Mouse (Mus musculus): ENCODE measurements around the gene Cyb5d1. TPM values are rescaled to one million over a fixed set of nuclear protein-coding genes. Genes with fewer than 3 reads are reported as not detected.

The Cyb5d1 gene
- polyA plus RNA-seq, 1 experiment, result 26.6 TPM

DNA sequence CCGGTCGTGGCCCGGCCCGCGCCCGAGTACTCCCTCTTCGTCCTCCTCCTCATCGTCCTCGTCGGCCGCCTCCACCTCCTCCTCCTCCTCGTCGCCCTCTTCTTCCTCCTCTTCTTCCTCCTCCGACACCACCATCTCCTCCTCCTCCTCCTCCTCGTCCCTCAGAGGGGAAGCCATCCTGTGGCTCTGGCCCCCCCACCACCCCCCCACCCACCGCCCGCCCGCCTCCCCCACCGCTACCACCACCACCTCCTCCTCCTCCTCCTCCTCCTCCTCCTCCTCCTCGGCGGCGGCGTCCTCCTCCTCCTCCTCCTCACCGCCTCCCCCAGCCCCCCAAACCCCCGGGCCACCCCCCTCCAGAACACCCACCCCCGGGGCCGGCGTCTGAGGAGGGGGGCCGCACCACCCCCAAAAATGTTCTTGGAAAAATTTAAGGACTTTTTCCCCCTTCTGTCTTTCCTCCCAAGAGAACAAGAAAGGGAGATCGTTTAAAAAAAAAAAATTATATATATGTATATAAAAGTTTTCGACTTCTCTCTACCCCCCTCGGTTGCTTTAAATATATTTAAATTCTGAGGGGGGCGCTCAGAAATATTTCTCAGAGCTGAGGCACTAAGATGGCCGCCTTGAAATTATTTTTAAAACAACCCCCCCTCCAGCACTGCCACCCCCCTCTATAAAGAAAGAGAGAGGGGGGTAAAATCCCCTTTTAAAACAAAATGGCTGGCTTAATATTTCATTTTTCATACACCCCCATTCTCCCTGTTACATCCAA, 26.0 kb downstream of the Cyb5d1 start, which contains the start of gene Chd3:
Gene Chd3, minus strand, starts transcription at position 192 of the 775 bp plus-strand sequence.
- H3K27me3 ChIP-seq (replicated peaks; ENCODE audit: control insufficient read depth, insufficient read depth, low read length), result no peaks in the 10 kb centered on the region
- H3K4me3 ChIP-seq (ENCODE audit: insufficient read depth, low read depth, low read length), result peak within 1 kb of the TSS; percentile 66
- peak within 1 kb of the TSS; percentile 94 for H3K27ac ChIP-seq (ENCODE audit: insufficient read depth, low read depth, low read length)
- no peak for DNase-seq
- TF ChIP-seq CTCF (conservative IDR thresholded peaks at IDR 0.05; ENCODE audit: insufficient read depth, insufficient read length, low read depth, low read length), result no peak
- TF ChIP-seq POLR2A (IDR thresholded peaks at IDR 0.05; ENCODE audit: low read depth, low read length), result no peak
- H3K36me3 ChIP-seq (ENCODE audit: control insufficient read depth, insufficient read depth, low read length), result no peaks in the 10 kb centered on the region
- WGBS, result 2% methylated on average over 18 of the region's 34 CpGs
- H3K4me1 ChIP-seq (ENCODE audit: control insufficient read depth, insufficient read depth, low read length), result peaks cover 20% of the 10 kb centered on the region

DNA sequence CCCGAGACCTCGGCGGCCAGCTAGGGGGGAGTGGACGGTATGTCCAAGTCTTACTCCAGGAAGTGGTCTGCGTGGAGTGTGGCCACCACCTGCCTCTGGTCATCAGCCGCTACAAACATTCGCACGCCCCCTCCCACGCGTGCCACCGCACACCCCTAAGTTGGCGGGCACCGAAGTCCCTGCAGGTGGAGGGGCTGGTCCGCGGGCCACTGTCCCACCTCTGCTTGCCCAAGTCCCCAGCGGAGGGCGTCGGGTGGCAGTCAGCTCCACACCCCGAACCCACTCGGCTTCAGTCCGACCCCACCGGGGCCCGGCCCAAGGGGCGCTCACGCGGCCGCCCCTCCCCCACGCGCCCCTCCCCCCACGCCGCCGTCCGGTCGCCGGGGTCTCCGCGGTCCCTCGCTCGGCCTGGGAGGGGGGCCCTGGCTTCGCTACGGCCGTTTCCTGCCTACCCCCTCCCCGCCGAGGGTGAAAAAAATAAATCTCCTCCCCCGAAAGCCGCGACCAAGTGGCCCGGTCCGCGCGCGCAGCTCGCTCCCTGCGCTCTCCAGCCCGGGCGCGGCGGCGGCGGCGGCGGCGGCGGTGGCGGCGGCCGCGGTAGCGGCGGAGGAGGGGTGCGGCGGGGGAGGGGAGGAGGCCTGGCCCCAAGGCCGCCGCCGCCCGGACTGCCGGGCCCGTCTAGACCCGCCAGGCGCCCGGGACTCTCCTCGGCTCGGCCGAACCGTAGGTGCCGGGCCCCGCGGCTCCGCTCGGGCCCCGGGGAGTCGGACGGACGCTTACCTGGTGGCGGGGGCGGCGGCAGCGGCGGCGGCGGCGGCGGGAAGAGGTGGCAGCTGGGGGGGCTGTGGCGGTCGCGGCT, 26.8 kb downstream of the Cyb5d1 start:
- H3K27ac ChIP-seq (ENCODE audit: insufficient read depth, low read depth, low read length), result peak overlapping the region; percentile 94
- 1% methylated on average over 84 of the region's 106 CpGs for WGBS
- TF ChIP-seq POLR2A (IDR thresholded peaks at IDR 0.05; ENCODE audit: low read depth, low read length), result no peak
- TF ChIP-seq CTCF (conservative IDR thresholded peaks at IDR 0.05; ENCODE audit: insufficient read depth, insufficient read length, low read depth, low read length), result no peak

DNA sequence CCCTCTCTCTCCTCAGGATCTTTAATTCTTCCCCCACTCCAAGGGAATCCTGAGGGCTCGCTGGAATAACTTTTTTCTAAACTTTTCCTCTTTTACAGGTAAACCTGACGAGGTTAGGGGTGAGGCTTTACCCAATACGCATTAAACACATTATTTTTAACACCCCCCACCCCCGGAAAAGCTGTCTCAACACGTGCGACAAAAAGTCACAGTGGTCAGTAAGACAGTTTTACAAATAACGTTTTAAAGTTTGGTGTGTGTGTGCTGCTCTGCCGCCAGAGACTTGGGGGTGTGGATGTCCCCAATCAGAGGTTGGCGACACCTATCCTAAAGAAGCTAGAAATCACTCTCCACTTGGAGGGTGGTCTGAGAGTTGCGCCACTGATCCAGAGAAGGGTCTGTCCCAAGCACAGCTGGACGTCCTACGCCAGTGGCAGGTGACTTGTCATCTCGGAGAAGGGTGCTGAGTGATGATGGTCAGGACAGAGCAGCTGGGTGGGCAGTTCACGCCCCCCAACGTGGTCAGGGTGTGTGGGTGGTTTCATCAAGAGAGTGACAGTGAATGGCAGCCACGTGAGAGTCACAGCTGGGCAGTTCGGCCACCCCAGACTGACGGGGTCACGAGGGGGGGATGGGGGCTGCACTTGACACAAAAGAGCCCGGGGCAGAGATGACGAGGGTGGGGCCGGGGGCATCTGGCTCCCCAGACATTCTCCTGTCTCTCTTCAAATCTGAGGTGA, 27.6 kb downstream of the Cyb5d1 start:
- peak overlapping the region; percentile 81 for H3K27ac ChIP-seq (ENCODE audit: insufficient read depth, low read depth, low read length)
- peak; percentile 61 for DNase-seq
- peaks cover 28% of the 10 kb centered on the region for H3K4me1 ChIP-seq (ENCODE audit: control insufficient read depth, insufficient read depth, low read length)
- 2% methylated on average over 22 of the region's 22 CpGs for WGBS
- H3K27me3 ChIP-seq (replicated peaks; ENCODE audit: control insufficient read depth, insufficient read depth, low read length), result no peaks in the 10 kb centered on the region
- no peaks in the 10 kb centered on the region for H3K36me3 ChIP-seq (ENCODE audit: control insufficient read depth, insufficient read depth, low read length)
- H3K4me3 ChIP-seq (ENCODE audit: insufficient read depth, low read depth, low read length), result peak overlapping the region; percentile 66
- no peak for TF ChIP-seq CTCF (conservative IDR thresholded peaks at IDR 0.05; ENCODE audit: insufficient read depth, insufficient read length, low read depth, low read length)

More for the DNA sequence above, 26.8 kb downstream of the Cyb5d1 start:
- Histone ChIP-seq H3K36me3 (ENCODE audit: control insufficient read depth, insufficient read depth, low read length) (no peaks in the 10 kb centered on the region), H3K27me3 (replicated peaks; ENCODE audit: control insufficient read depth, insufficient read depth, low read length) (no peaks in the 10 kb centered on the region), H3K4me3 (ENCODE audit: insufficient read depth, low read depth, low read length) (peak overlapping the region; percentile 66), H3K4me1 (ENCODE audit: control insufficient read depth, insufficient read depth, low read length) (peaks cover 25% of the 10 kb centered on the region)
- peak; percentile 55 for DNase-seq

DNA sequence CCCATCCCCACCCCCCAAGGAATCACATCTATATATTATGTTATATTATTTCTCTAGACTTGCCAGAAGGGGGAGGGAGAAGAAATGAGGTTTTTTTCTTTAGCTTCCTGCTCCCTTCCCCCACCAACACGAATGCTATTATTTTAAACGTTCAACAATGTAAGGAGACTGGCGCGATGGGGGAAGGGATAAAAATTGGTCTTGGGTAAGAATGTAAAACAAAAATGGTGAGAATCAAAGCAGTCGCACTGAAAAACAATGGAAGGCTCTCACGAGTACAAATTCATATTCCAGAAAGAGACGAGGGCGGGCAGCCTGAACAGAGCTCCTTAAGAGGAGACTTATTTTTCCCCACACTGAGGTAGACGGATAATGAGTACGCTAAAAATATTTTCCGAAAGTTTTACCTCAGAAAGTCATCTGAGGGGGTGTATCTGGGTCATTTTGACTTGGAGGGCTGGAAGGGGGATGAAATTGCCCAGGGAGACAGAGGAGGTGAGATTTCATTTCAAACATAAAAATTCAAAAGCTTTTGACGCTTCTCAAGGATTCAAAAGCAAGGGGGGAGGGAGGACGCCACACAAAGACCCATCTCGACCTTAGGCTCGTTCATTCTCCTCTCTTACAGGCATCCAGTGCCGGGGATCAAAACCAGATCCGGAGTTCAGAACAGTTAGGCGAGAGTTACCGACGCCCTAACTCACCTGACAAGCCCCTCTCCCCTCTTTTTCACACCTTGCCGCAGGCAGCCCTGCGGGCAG, 28.4 kb downstream of the Cyb5d1 start:
- DNase-seq, result peak; percentile 42
- WGBS, result 1% methylated on average over 22 of the region's 22 CpGs
- Histone ChIP-seq H3K27ac (ENCODE audit: insufficient read depth, low read depth, low read length) (peak overlapping the region; percentile 81), H3K27me3 (replicated peaks; ENCODE audit: control insufficient read depth, insufficient read depth, low read length) (no peaks in the 10 kb centered on the region), H3K4me1 (ENCODE audit: control insufficient read depth, insufficient read depth, low read length) (peaks cover 28% of the 10 kb centered on the region), H3K36me3 (ENCODE audit: control insufficient read depth, insufficient read depth, low read length) (no peaks in the 10 kb centered on the region), H3K4me3 (ENCODE audit: insufficient read depth, low read depth, low read length) (peak overlapping the region; percentile 66)
- TF ChIP-seq CTCF (conservative IDR thresholded peaks at IDR 0.05; ENCODE audit: insufficient read depth, insufficient read length, low read depth, low read length) (no peak), POLR2A (IDR thresholded peaks at IDR 0.05; ENCODE audit: low read depth, low read length) (no peak)

DNA sequence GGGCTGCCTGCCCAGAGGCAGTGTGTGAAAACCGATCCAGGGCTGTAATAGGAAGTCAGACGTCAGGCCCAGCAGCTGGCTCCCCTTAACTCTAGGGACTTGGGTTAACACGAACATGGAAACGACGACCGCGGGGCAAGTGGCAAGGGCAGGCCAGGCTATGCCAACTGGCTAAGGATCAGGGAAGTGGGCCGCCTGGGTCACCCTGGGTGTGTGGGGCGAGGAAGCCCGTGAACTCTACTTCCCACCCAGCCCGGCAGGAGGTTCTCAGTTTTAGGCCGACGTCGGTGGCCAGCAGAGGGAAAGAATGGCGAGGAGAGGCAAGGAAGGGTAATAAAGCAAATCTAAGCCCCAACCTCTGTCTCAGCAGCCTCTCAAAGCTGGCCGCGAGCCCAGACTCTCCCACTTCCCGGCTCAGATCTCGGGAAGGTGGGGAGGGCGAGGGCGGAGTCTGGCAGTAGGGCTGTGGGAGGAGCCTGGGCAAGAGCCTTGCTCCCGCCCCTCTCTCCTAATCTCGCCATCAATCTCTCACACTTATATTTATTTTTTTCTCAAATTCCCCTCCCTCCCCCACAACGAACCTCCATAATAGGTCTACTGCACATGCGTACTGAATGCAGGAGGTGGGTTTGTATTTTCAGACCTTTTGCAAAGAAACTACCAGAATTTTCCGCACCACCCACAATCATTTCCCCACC, 29.1 kb downstream of the Cyb5d1 start:
- peak overlapping the region; percentile 91 for H3K27ac ChIP-seq (ENCODE audit: insufficient read depth, low read depth, low read length)
- H3K4me3 ChIP-seq (ENCODE audit: insufficient read depth, low read depth, low read length), result peak overlapping the region; percentile 19
- under 1% methylated on average over 26 of the region's 26 CpGs for WGBS
- no peaks in the 10 kb centered on the region for H3K27me3 ChIP-seq (replicated peaks; ENCODE audit: control insufficient read depth, insufficient read depth, low read length)
- peaks cover 28% of the 10 kb centered on the region for H3K4me1 ChIP-seq (ENCODE audit: control insufficient read depth, insufficient read depth, low read length)
- peaks cover 2% of the 10 kb centered on the region; the same call in 1 of the 2 replicates for H3K36me3 ChIP-seq (ENCODE audit: control insufficient read depth, insufficient read depth, low read length)
- TF ChIP-seq CTCF (conservative IDR thresholded peaks at IDR 0.05; ENCODE audit: insufficient read depth, insufficient read length, low read depth, low read length), result no peak
- TF ChIP-seq POLR2A (IDR thresholded peaks at IDR 0.05; ENCODE audit: low read depth, low read length), result peak; percentile 38
- DNase-seq, result peak; percentile 98

DNA sequence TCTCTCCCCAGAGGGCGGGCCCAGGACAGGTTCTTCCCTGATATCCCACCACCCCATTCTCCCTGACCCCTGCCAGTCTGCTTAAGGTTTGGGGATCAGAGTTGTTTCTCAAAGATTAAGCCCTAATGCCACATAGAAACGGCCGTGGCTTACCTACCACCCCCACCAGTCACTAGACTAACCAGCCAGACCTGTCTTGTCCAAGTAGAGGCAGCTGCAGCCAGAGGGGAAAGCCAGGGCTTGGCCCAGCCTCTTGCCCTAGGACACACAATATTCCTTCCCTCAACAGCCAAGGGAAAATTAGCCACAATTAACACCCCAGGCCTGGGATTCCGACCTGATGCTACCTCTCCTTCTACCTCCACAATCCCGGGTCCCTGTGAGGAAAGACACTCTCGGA, 29.7 kb downstream of the Cyb5d1 start:
- peaks cover 28% of the 10 kb centered on the region for H3K4me1 ChIP-seq (ENCODE audit: control insufficient read depth, insufficient read depth, low read length)
- no peak for TF ChIP-seq CTCF (conservative IDR thresholded peaks at IDR 0.05; ENCODE audit: insufficient read depth, insufficient read length, low read depth, low read length)
- no peak for TF ChIP-seq POLR2A (IDR thresholded peaks at IDR 0.05; ENCODE audit: low read depth, low read length)
- peaks cover 3% of the 10 kb centered on the region; the same call in 1 of the 2 replicates for H3K36me3 ChIP-seq (ENCODE audit: control insufficient read depth, insufficient read depth, low read length)
- no peaks in the 10 kb centered on the region for H3K27me3 ChIP-seq (replicated peaks; ENCODE audit: control insufficient read depth, insufficient read depth, low read length)
- H3K27ac ChIP-seq (ENCODE audit: insufficient read depth, low read depth, low read length), result peak overlapping the region; percentile 91
- DNase-seq, result no peak
- WGBS, result 26% methylated on average over 6 of the region's 6 CpGs
- peak overlapping the region; percentile 19 for H3K4me3 ChIP-seq (ENCODE audit: insufficient read depth, low read depth, low read length)
